Mouse (Mus musculus): ENCODE measurements around the gene Nt5dc2. TPM values are rescaled to one million over a fixed set of nuclear protein-coding genes. Genes with fewer than 3 reads are reported as not detected.

Nt5dc2 gene
- polyA plus RNA-seq, 1 experiment from 2014 or later: 507 TPM

- H3K4me1 ChIP-seq: peaks cover 55% of the 10 kb centered on the region
- H3K36me3 ChIP-seq: peaks cover 28% of the 10 kb centered on the region
- 1% methylated on average over 23 of the region's 23 CpGs for WGBS
- H3K27ac ChIP-seq: peak overlapping the region; percentile 97
- no peaks in the 10 kb centered on the region for H3K27me3 ChIP-seq (ENCODE audit: insufficient read depth, poor library complexity, severe bottlenecking)
- H3K9me3 ChIP-seq: no peaks in the 10 kb centered on the region
- H3K4me3 ChIP-seq: peak overlapping the region; percentile 76
- peak; percentile 88 for DNase-seq (ENCODE audit: low spot score)
Measured at GRCm38 (mm10) chr14:31128101-31128825, 2.6 kb upstream of the Nt5dc2 start.

GRCm38 (mm10) chr14:31128826-31129219 is 2.0 kb upstream of the Nt5dc2 start, which contains the start of gene Smim4:
TSS of gene Smim4 (minus strand) at chr14:31128956.
- H3K27me3 ChIP-seq (ENCODE audit: insufficient read depth, poor library complexity, severe bottlenecking): no peaks in the 10 kb centered on the region

GRCm38 (mm10) chr14:31129326-31130235 is 1.3 kb upstream of the Nt5dc2 start:
- H3K9me3 ChIP-seq: no peaks in the 10 kb centered on the region
- peak overlapping the region; percentile 95 for H3K4me3 ChIP-seq
- H3K36me3 ChIP-seq: peaks cover 22% of the 10 kb centered on the region
- 67% methylated on average over 15 of the region's 15 CpGs for WGBS
- H3K4me1 ChIP-seq: peaks cover 57% of the 10 kb centered on the region
- DNase-seq (ENCODE audit: low spot score): peak; percentile 59
- H3K27me3 ChIP-seq (ENCODE audit: insufficient read depth, poor library complexity, severe bottlenecking): no peaks in the 10 kb centered on the region
- H3K27ac ChIP-seq: peak overlapping the region; percentile 97

More at GRCm38 (mm10) chr14:31128826-31129219, 2.0 kb upstream of the Nt5dc2 start, which contains the start of gene Smim4:
- Histone ChIP-seq H3K27ac (peak within 1 kb of the TSS; percentile 97), H3K4me3 (peak within 1 kb of the TSS; percentile 76), H3K4me1 (peaks cover 58% of the 10 kb centered on the region), H3K9me3 (no peaks in the 10 kb centered on the region), H3K36me3 (peaks cover 24% of the 10 kb centered on the region)
- DNase-seq (ENCODE audit: low spot score): peak; percentile 100
- WGBS: under 1% methylated on average over 33 of the region's 33 CpGs

- Histone ChIP-seq H3K36me3 (peaks cover 31% of the 10 kb centered on the region), H3K4me3 (peak overlapping the region; percentile 95), H3K27ac (peak overlapping the region; percentile 97), H3K27me3 (ENCODE audit: insufficient read depth, poor library complexity, severe bottlenecking) (no peaks in the 10 kb centered on the region), H3K9me3 (no peaks in the 10 kb centered on the region), H3K4me1 (peaks cover 43% of the 10 kb centered on the region)
- WGBS: under 1% methylated on average over 43 of the region's 43 CpGs
- peak; percentile 86 for DNase-seq (ENCODE audit: low spot score)
Measured at GRCm38 (mm10) chr14:31131272-31131821, 494 bp downstream of the Nt5dc2 start.

- Histone ChIP-seq H3K4me3 (peak overlapping the region; percentile 95), H3K36me3 (peaks cover 37% of the 10 kb centered on the region), H3K4me1 (peaks cover 41% of the 10 kb centered on the region), H3K9me3 (no peaks in the 10 kb centered on the region), H3K27me3 (ENCODE audit: insufficient read depth, poor library complexity, severe bottlenecking) (no peaks in the 10 kb centered on the region), H3K27ac (peak overlapping the region; percentile 97)
- 7% methylated on average over 6 of the region's 6 CpGs for whole genome bisulfite sequencing
- DNase-seq (ENCODE audit: low spot score): peak; percentile 86
Measured at GRCm38 (mm10) chr14:31132031-31132430, 1.2 kb downstream of the Nt5dc2 start.

- peak overlapping the region; percentile 97; the same call in 1 of the 2 replicates for H3K27ac ChIP-seq
- peak; percentile 74 for DNase-seq (ENCODE audit: low spot score)
- WGBS: 81% methylated on average over 7 of the region's 7 CpGs
- peaks cover 37% of the 10 kb centered on the region for H3K4me1 ChIP-seq
- H3K9me3 ChIP-seq: no peaks in the 10 kb centered on the region
- peaks cover 38% of the 10 kb centered on the region for H3K36me3 ChIP-seq
- H3K27me3 ChIP-seq (ENCODE audit: insufficient read depth, poor library complexity, severe bottlenecking): no peaks in the 10 kb centered on the region
- peak overlapping the region; percentile 95 for H3K4me3 ChIP-seq
Measured at GRCm38 (mm10) chr14:31132491-31132975, 1.7 kb downstream of the Nt5dc2 start.

- Histone ChIP-seq H3K4me1 (peaks cover 37% of the 10 kb centered on the region), H3K4me3 (peak overlapping the region; percentile 95; the same call in 1 of the 2 replicates), H3K36me3 (peaks cover 44% of the 10 kb centered on the region), H3K27ac (peak overlapping the region; percentile 53; the same call in 1 of the 2 replicates), H3K9me3 (no peaks in the 10 kb centered on the region), H3K27me3 (ENCODE audit: insufficient read depth, poor library complexity, severe bottlenecking) (no peaks in the 10 kb centered on the region)
- DNase-seq (ENCODE audit: low spot score): peak; percentile 71
- WGBS: 72% methylated on average over 11 of the region's 11 CpGs
Measured at GRCm38 (mm10) chr14:31133023-31133665, 2.3 kb downstream of the Nt5dc2 start.

GRCm38 (mm10) chr14:31134015-31135000 is 3.5 kb downstream of the Nt5dc2 start:
- Histone ChIP-seq H3K4me3 (no peak overlapping the region), H3K9me3 (no peaks in the 10 kb centered on the region), H3K36me3 (peaks cover 56% of the 10 kb centered on the region), H3K27ac (no peak overlapping the region), H3K27me3 (ENCODE audit: insufficient read depth, poor library complexity, severe bottlenecking) (no peaks in the 10 kb centered on the region), H3K4me1 (peaks cover 40% of the 10 kb centered on the region)
- 92% methylated on average over 25 of the region's 25 CpGs for WGBS
- peak; percentile 74 for DNase-seq (ENCODE audit: low spot score)

GRCm38 (mm10) chr14:31135495-31136410 is 4.9 kb downstream of the Nt5dc2 start:
- no peak overlapping the region for H3K27ac ChIP-seq
- H3K27me3 ChIP-seq (ENCODE audit: insufficient read depth, poor library complexity, severe bottlenecking): no peaks in the 10 kb centered on the region
- H3K36me3 ChIP-seq: peaks cover 70% of the 10 kb centered on the region
- peak; percentile 74 for DNase-seq (ENCODE audit: low spot score)
- H3K4me3 ChIP-seq: no peak overlapping the region
- WGBS: 95% methylated on average over 34 of the region's 34 CpGs
- no peaks in the 10 kb centered on the region for H3K9me3 ChIP-seq
- peaks cover 28% of the 10 kb centered on the region for H3K4me1 ChIP-seq

- WGBS: 85% methylated on average over 26 of the region's 26 CpGs
- peak; percentile 71 for DNase-seq (ENCODE audit: low spot score)
- Histone ChIP-seq H3K4me3 (no peak overlapping the region), H3K36me3 (peaks cover 77% of the 10 kb centered on the region), H3K27me3 (ENCODE audit: insufficient read depth, poor library complexity, severe bottlenecking) (no peaks in the 10 kb centered on the region), H3K9me3 (no peaks in the 10 kb centered on the region), H3K4me1 (peaks cover 27% of the 10 kb centered on the region), H3K27ac (0 out of 2 replicates have a peak overlapping the region, but pooled peaks have one; percentile 42)
Measured at GRCm38 (mm10) chr14:31136411-31137280, 5.8 kb downstream of the Nt5dc2 start.

Measured in heart, embryonic 10.5 days (tissue).